Mouse (Mus musculus) stomach, embryonic 14.5 days (tissue): ENCODE data around the gene Slc25a15. TPM values are rescaled to one million over a fixed set of nuclear protein-coding genes. Genes with fewer than 3 reads are reported as not detected.

Source experiments
- ATAC-seq: fragments of 200-750 bp; cut with Nextera tagmentation; 2 replicates; pipeline ENCODE4 v1.8.0; 2017; ENCODE audit warnings: low read depth, moderate TSS enrichment; ENCODE audit not compliant: insufficient number of reproducible peaks, insufficient read depth, low FRiP score
- H3K27ac ChIP-seq: fragments of 300-500 bp; sonication (generic); 2 replicates; pipeline ENCODE4 v1.5.1; 2014; ENCODE audit warnings: mild to moderate bottlenecking, low read length, moderate library complexity, mixed read lengths
- H3K27me3 ChIP-seq: fragments of 300-500 bp; sonication (generic); 2 replicates; pipeline ENCODE4 v1.6.1; 2014; ENCODE audit warnings: low read length, control low read depth, mixed read lengths; ENCODE audit not compliant: control insufficient read depth, insufficient read depth
- H3K36me3 ChIP-seq: fragments of 300-500 bp; sonication (generic); 2 replicates; pipeline ENCODE4 v1.6.1; 2014; ENCODE audit warnings: mild to moderate bottlenecking, control low read depth, low read length, moderate library complexity, mixed read lengths; ENCODE audit not compliant: control insufficient read depth, insufficient read depth
- H3K4me1 ChIP-seq: fragments of 300-500 bp; sonication (generic); 2 replicates; pipeline ENCODE4 v1.6.1; 2014; ENCODE audit warnings: low read length, control low read depth, mixed read lengths; ENCODE audit not compliant: control insufficient read depth, insufficient read depth
- H3K4me2 ChIP-seq: fragments of 300-500 bp; sonication (generic); replicated peaks from 2 replicates; pipeline ENCODE4 v1.6.1; 2014; ENCODE audit warnings: low read depth, low read length, control low read depth
- H3K4me3 ChIP-seq: fragments of 300-500 bp; sonication (generic); 2 replicates; pipeline ENCODE4 v1.5.1; 2014; ENCODE audit warnings: low read depth, low read length, control low read depth
- H3K9ac ChIP-seq: fragments of 300-500 bp; sonication (generic); replicated peaks from 2 replicates; pipeline ENCODE4 v1.6.1; 2014; ENCODE audit warnings: low read depth, mild to moderate bottlenecking, control low read depth, low read length, moderate library complexity, mixed read lengths
- H3K9me3 ChIP-seq: fragments of 300-500 bp; sonication (generic); 2 replicates; pipeline ENCODE4 v1.6.1; 2016; ENCODE audit warnings: low read depth, low read length, control low read depth; ENCODE audit not compliant: control insufficient read depth
- WGBS: fragments of 180-500 bp; shearing (Covaris S2); extraction: QIAGEN DNeasy Blood & Tissue Kit; methylation state at CpG from one replicate; pipeline ENCODE4 v1.1.7; 2014; 5-methylcytosine and 5-hydroxymethylcytosine counted together
- polyA plus RNA-seq: library from polyadenylated mRNA; unstranded; fragments of >200 nt; fragmentation: Nextera tagmentation; extraction: Ambion mirVana; gene quantifications from 2 replicates; pipeline ENCODE4 v1.2.1, GENCODE M21; 2014

The Slc25a15 gene
- polyA plus RNA-seq, 1 experiment from 2014 or later = 20.0 TPM

DNA sequence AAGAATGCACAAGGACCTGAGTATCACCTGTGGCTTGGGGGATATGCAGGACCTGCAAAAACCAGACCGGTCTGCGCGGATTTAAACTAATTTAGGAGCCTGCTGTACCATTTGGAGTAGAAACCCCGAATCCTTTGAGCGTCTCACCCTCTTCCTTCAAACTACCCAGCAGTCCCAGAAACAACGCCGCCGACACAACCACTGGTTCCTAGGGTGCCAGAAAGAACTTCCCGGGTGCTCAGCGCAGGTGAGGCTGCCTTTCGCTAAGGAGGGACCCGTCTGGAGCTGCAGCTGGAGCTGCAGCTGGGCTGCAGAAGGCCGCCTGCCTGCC, 621 bp downstream of the Slc25a15 start:
- H3K36me3 ChIP-seq = peaks cover 5% of the 10 kb centered on the region; the same call in 1 of the 2 replicates
- H3K9me3 ChIP-seq = no peaks in the 10 kb centered on the region
- H3K4me1 ChIP-seq = no peaks in the 10 kb centered on the region
- peak overlapping the region; percentile 68 for H3K4me3 ChIP-seq
- H3K27me3 ChIP-seq = no peaks in the 10 kb centered on the region
- no peak for ATAC-seq
- WGBS = 1% methylated on average over 13 of the region's 13 CpGs
- H3K9ac ChIP-seq = peak overlapping the region; percentile 71
- H3K27ac ChIP-seq = peak overlapping the region; percentile 70
- peak overlapping the region; percentile 78 for H3K4me2 ChIP-seq

DNA sequence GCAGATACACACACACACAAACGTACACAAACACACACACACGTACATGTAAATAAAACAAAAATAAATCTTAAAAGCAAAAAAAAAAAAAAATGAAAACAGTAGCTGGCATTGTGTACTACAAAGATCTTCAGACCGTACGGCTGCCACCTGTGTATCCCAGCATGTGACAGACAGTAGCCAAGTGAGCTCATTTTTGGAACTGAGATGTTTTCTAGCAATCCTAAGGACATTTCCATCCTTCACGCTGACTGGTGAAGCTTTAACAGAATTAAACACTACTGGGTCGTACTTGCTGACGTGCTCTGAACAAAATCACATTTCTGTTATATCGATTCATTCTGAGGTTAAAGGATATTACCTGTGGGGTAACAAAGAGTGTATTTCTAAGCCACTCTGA, 3.1 kb downstream of the Slc25a15 start:
- no peaks in the 10 kb centered on the region for H3K9me3 ChIP-seq
- no peak overlapping the region for H3K27ac ChIP-seq
- WGBS = 94% methylated on average over 8 of the region's 8 CpGs
- no peak overlapping the region for H3K9ac ChIP-seq
- H3K4me3 ChIP-seq = no peak overlapping the region
- no peaks in the 10 kb centered on the region for H3K27me3 ChIP-seq
- no peak overlapping the region for H3K4me2 ChIP-seq
- ATAC-seq = no peak
- peaks cover 11% of the 10 kb centered on the region; the same call in 1 of the 2 replicates for H3K36me3 ChIP-seq
- H3K4me1 ChIP-seq = no peaks in the 10 kb centered on the region

DNA sequence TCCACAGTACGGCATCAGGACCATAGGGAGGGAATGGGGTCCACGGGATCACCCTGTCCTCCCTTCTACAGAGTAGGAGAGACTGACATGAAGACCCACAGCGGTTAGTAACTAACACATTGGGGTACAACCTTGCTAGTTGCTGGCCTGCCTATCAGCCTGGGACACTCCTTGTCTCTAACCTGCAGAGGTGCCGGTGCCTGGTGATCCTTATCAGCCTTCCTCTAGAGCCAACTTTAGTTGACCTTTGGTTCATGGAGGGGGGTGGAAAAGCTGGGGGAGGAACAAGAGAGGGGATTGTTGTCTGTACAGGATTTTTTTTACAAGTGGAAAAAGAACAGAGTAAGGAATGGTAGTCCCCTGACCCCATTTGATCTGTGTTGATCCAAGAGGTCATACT, 3.9 kb downstream of the Slc25a15 start:
- Histone ChIP-seq H3K36me3 (peaks cover 15% of the 10 kb centered on the region; the same call in 1 of the 2 replicates), H3K27ac (no peak overlapping the region), H3K9ac (no peak overlapping the region), H3K9me3 (no peaks in the 10 kb centered on the region), H3K4me3 (no peak overlapping the region), H3K4me2 (no peak overlapping the region), H3K27me3 (no peaks in the 10 kb centered on the region), H3K4me1 (no peaks in the 10 kb centered on the region)
- ATAC-seq = no peak
- 74% methylated on average over 4 of the region's 4 CpGs for WGBS

DNA sequence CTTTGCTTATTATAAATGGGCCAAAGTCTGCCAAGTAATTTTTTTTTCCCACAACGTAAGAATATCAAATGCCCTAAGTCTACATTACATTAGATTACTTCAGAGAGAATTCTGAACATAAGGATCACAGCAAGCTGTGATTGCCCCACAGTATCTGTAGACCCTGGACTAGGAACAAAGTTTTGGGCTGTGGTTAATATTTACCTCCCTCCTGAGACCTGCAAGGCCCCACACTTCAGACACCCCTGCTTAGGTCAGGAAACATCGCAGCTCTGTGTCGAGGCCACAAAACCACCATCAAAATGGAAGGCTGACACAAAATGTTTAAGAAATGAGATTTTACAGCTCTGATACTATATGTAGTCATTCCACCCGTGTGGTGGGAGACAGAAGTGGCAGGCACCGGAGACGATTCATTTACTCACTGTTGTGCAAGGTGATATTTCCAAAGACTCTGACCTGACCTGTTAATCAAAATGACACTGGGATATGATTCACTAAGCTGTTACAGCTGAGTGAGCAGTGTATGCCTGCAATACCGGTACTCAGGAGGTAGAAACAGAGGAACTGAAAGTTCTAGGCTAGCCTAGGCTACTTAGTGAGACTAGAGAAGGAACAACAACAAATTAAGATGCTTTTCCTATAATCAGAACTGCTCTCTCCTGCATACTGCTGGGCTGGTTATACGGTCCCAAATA, 7.5 kb downstream of the Slc25a15 start:
- Histone ChIP-seq H3K9me3 (no peaks in the 10 kb centered on the region), H3K4me2 (no peak overlapping the region), H3K9ac (no peak overlapping the region), H3K4me1 (no peaks in the 10 kb centered on the region), H3K4me3 (no peak overlapping the region), H3K27ac (no peak overlapping the region), H3K36me3 (peaks cover 27% of the 10 kb centered on the region; the same call in 1 of the 2 replicates), H3K27me3 (no peaks in the 10 kb centered on the region)
- ATAC-seq = no peak
- WGBS = 88% methylated on average over 8 of the region's 8 CpGs

DNA sequence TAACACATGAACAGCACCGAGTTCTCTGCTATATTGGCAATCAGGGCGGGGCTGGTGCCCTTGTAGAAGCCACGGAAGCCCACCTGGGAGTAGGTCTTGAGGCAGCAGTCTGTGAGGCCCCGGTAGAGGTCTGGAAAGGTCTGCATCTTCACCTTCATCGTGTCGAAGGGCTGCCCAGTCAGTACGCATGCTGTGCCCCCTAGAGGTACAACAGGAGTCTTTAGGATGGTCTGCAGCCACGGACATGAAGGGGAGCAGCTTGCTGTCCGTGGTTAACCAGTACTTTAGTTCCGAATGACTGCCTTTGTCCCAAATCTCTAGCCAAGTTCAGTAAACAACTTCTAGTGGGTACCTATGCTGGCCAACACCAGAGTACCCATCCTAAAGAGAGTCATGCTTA, 8.5 kb downstream of the Slc25a15 start:
- Histone ChIP-seq H3K9ac (no peak overlapping the region), H3K27ac (no peak overlapping the region), H3K9me3 (no peaks in the 10 kb centered on the region), H3K27me3 (no peaks in the 10 kb centered on the region), H3K4me1 (no peaks in the 10 kb centered on the region), H3K36me3 (peaks cover 27% of the 10 kb centered on the region; the same call in 1 of the 2 replicates), H3K4me3 (no peak overlapping the region), H3K4me2 (no peak overlapping the region)
- 79% methylated on average over 10 of the region's 10 CpGs for WGBS
- ATAC-seq = no peak

DNA sequence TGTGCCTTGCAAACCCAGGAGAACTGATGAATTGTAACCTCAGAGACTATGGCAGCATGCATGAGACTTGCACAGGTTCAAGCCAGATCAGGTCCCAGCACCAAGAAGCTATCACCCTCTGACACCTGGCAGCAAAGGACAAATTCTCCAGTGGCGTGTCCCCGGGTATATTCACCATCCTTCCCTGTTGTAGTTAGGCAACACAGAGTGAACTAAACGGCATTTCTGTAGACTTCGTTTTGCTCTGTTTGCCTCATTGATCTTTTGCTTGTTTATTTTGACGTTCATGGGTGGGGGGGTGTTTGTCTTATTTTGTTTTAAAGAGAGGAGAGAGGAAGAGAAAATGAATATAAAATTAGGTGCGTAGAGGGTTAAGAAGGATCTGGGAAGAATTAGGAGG, 13.2 kb downstream of the Slc25a15 start:
- H3K36me3 ChIP-seq = peaks cover 35% of the 10 kb centered on the region
- no peaks in the 10 kb centered on the region for H3K27me3 ChIP-seq
- H3K4me2 ChIP-seq = no peak overlapping the region
- 93% methylated on average over 6 of the region's 6 CpGs for WGBS
- ATAC-seq = no peak
- H3K9ac ChIP-seq = no peak overlapping the region
- H3K27ac ChIP-seq = no peak overlapping the region
- H3K4me1 ChIP-seq = no peaks in the 10 kb centered on the region
- H3K9me3 ChIP-seq = no peaks in the 10 kb centered on the region
- H3K4me3 ChIP-seq = no peak overlapping the region

DNA sequence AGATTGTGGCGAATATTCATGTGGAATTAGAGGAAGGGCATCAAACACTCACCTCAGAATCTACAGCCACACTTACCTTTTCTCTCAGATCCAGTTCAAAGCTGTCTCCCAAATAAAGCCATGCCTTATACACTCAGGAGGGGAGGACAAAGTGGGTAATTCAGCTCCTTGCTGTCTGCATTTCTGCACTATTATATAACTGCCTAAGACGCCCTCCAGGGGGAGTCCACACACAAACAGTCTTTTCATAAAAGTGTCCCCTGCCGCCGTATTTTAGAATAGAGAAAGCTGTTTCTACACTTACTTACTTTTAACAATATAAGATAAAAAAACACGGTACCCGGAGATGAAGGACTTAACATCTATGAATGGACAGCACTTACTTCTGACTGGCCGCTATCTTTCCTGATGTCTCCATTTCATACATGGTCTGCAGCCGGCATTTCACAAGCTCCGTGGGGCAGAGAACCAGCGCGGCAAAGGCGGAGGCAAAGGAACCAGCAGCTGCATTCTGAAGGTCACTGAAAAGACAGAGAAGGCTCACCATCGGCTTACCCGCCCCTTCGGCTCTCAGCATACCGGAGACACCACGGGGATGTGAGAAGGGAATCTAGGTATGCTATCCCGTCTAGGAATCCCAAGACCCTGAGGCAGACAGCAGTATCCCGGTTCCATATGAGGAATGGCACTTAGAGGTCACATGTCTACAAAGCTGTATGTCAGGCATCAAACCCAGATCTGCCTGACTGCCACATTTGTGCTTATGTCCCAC, 15.4 kb downstream of the Slc25a15 start:
- ATAC-seq = no peak
- peaks cover 22% of the 10 kb centered on the region for H3K36me3 ChIP-seq

DNA sequence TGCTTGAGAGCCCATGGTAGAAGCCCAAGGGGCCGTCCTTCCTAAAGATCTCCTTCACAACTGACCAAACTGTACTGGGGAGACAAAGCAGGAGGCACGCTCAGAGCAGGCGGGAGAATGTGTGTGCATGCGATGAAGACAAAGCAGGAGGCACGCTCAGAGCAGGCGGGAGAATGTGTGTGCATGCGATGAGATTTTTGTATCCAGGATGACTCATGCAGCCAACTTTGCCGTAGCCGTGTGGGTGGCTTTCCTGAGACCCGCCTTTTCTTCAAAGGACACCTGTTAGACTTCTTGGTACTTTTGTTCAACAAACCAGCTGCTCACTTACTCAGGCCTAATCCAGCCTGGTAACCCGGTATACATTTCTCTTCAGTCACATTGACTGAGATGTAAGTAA, 17.5 kb downstream of the Slc25a15 start:
- peaks cover 18% of the 10 kb centered on the region for H3K36me3 ChIP-seq
- WGBS = 83% methylated on average over 11 of the region's 11 CpGs
- no peak for ATAC-seq

More for the DNA sequence above, 15.4 kb downstream of the Slc25a15 start:
- Histone ChIP-seq H3K4me3 (no peak overlapping the region), H3K9ac (no peak overlapping the region), H3K27ac (no peak overlapping the region), H3K4me1 (no peaks in the 10 kb centered on the region), H3K27me3 (no peaks in the 10 kb centered on the region), H3K9me3 (no peaks in the 10 kb centered on the region), H3K4me2 (no peak overlapping the region)
- 82% methylated on average over 19 of the region's 19 CpGs for WGBS

More for the DNA sequence above, 17.5 kb downstream of the Slc25a15 start:
- Histone ChIP-seq H3K27me3 (no peaks in the 10 kb centered on the region), H3K9ac (no peak overlapping the region), H3K4me1 (no peaks in the 10 kb centered on the region), H3K27ac (no peak overlapping the region), H3K9me3 (no peaks in the 10 kb centered on the region), H3K4me3 (no peak overlapping the region), H3K4me2 (no peak overlapping the region)
